Mouse (Mus musculus): ENCODE measurements around the gene Zfp84.

Gene Zfp84

DNA sequence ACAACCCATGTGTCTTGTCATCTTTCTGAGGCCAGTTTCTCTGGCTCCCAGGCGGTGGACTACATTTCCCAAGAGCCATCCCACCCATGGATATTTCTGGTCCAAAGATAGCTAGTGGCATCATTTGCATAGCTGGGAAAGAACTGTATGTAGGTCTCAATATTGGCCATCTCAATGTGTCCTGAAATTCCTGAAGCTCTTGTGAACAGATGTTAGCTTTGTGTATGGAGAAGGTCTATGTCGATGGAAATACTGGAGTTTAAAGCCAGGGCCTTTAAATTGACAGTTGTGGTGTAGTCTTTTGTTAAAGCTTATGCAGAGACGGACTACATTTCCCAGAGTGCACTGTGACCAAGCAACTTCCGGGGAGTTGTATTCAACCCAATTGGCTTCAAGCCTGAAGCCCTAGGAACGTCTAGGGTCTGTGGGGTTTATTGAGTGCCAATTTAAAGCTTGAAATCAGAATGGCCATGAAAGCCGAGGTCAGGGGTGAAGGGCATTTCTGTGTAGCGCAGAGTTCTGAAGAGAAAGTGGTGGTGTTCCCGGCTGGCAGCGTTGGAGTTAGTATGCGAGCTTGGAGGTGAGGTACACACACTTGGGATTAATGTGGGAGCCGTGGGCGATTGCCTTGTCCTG is 50.4 kb downstream of the Zfp84 start:
- peak; percentile 83 for DNase-seq

DNA sequence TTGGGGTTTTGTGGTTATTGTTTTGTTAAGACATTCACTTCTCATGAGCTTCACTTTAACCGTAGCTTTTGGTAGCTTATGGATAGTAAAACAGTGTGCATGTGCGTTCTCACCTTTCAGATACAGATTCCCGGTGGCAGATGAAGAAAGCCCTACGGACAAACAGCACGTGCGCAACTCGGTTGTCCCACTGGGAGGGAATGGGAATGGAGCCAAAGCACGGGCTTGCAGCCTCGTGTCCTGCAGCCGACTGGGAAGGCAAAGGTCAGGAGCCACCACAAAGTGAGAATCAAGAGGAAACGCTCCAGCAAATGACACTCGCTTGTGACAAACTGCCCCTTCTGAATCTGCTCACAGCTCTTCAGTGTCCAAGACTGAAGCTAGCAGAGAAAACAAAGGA is 59.6 kb downstream of the Zfp84 start:
- no peak for DNase-seq
